Mouse (Mus musculus) heart, postnatal 0 days (tissue): ENCODE results near the gene Paxx.

Experiments
- CTCF ChIP-seq: IDR thresholded peaks from 2 replicates; pipeline ENCODE4 v1.5.1; 2016; ENCODE audit warnings: antibody characterized with exemption, control low read depth, low read depth
- EP300 ChIP-seq: IDR thresholded peaks from 2 replicates; pipeline ENCODE4 v1.6.1; 2016; ENCODE audit warnings: antibody characterized with exemption, low read depth

GRCm38 (mm10) chr2:25509912-25510311, 49.0 kb upstream of the Paxx start:
- TF ChIP-seq CTCF (peak; percentile 52), EP300 (no peak)
